Mouse (Mus musculus) neural tube, embryonic 13.5 days (tissue): ENCODE data around the gene Tex44. TPM values are rescaled to one million over a fixed set of nuclear protein-coding genes. Genes with fewer than 3 reads are reported as not detected.

Experiments
- polyA plus RNA-seq: library from polyadenylated mRNA; unstranded; fragments of >200 nt; fragmentation: Nextera tagmentation; extraction: Ambion mirVana; gene quantifications from 2 replicates; pipeline ENCODE4 v1.2.1, GENCODE M21; 2015

Gene Tex44
- polyA plus RNA-seq, 1 experiment from 2014 or later = not detected

Other genes starting within 250 kb of the Tex44 start
- gene B3gnt7, start 123.5 kb upstream of the Tex44 start, polyA plus RNA-seq = 3.3 and 4.2 TPM in 2 replicates
- 213 and 222 TPM in 2 replicates for gene Ncl, start 66.9 kb upstream of the Tex44 start, polyA plus RNA-seq
- gene Nmur1, start 101 bp upstream of the Tex44 start, polyA plus RNA-seq = 0.49 TPM in 1 of 2 replicates, not detected in the other
- gene Ptma, start 100.4 kb downstream of the Tex44 start, polyA plus RNA-seq = 2,347 and 2,536 TPM in 2 replicates
- 97.0 and 103 TPM in 2 replicates for gene Pde6d, start 156.3 kb downstream of the Tex44 start, polyA plus RNA-seq
- 53.5 and 60.6 TPM in 2 replicates for gene Cops7b, start 156.6 kb downstream of the Tex44 start, polyA plus RNA-seq
- gene Nppc, start 244.2 kb downstream of the Tex44 start, polyA plus RNA-seq = 12.7 and 14.7 TPM in 2 replicates